Mouse (Mus musculus) regulatory T cell (primary cell): ENCODE measurements around the gene 2210407C18Rik.

Source experiments
- in situ Hi-C: fragments of 300-600 bp; cut with MboI, MseI; formaldehyde crosslinking; loops from one replicate; pipeline ENCODE4 v1.15.1; 2025; ENCODE audit warnings: high pct_unique_total_duplicates

2210407C18Rik gene

GRCm38 (mm10) chr11:58602062-58602461, 13.8 kb downstream of the 2210407C18Rik start:
- in situ Hi-C loops: no loop called here

GRCm38 (mm10) chr11:58597837-58598236, 18.0 kb downstream of the 2210407C18Rik start:
- in situ Hi-C loops: no loop called here

- in situ Hi-C loops: no loop called here
These were observed 21.1 kb downstream of the 2210407C18Rik start, which contains the start of gene Olfr324 for GRCm38 (mm10) chr11:58594814-58595213. Gene Olfr324, plus strand, starts transcription at chr11:58595114.

GRCm38 (mm10) chr11:58588620-58589250, 27.1 kb downstream of the 2210407C18Rik start:
- in situ Hi-C loops: no loop called here

GRCm38 (mm10) chr11:58587898-58588348, 28.0 kb downstream of the 2210407C18Rik start:
- in situ Hi-C loops: no loop called here

- in situ Hi-C loops: no loop called here
These were observed 37.2 kb downstream of the 2210407C18Rik start for GRCm38 (mm10) chr11:58578636-58579035.

GRCm38 (mm10) chr11:58577430-58577829, 38.4 kb downstream of the 2210407C18Rik start, which contains the start of gene Olfr325:
Gene Olfr325, plus strand, starts transcription at chr11:58577730.
- in situ Hi-C loops: no loop called here

- in situ Hi-C loops: no loop called here
These were observed 45.5 kb downstream of the 2210407C18Rik start, which contains the start of gene Olfr224 for GRCm38 (mm10) chr11:58570405-58570804. Gene Olfr224, minus strand, starts transcription at chr11:58570553.
